Mouse (Mus musculus): ENCODE results near the gene Rb1. TPM values are rescaled to one million over a fixed set of nuclear protein-coding genes. Genes with fewer than 3 reads are reported as not detected.

Gene Rb1
- polyA plus RNA-seq, 1 experiment from 2014 or later, result 34.2 TPM

DNA sequence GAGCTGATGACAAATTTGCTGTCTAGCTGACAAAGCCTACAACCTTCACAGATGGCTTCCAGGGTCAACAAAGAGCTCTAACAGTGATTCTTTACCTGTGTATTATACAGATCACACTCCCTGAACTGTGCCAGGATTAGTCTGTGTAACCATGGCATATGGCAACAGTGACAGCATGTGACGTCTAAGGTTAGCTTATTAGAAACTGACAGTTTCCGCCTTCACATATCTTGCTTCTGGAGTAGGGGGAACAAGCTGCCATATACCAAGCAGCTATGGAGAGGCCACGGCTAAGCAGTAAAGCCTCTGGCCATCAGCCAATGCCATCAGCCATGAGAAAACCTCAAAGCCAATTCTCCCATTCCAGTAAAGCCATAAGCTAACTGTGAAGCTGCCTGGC, 99.3 kb downstream of the Rb1 start:
- Histone ChIP-seq H3K4me2 (replicated peaks) (no peak overlapping the region), H3K27me3 (no peaks in the 10 kb centered on the region), H3K4me3 (no peak overlapping the region), H3K36me3 (no peaks in the 10 kb centered on the region), H3K4me1 (no peaks in the 10 kb centered on the region), H3K9ac (no peak overlapping the region), H3K27ac (no peak overlapping the region), H3K9me3 (replicated peaks) (no peaks in the 10 kb centered on the region)
- ATAC-seq (ENCODE audit: low FRiP score), result no peak
- WGBS, result 76% methylated on average over 3 of the region's 3 CpGs

DNA sequence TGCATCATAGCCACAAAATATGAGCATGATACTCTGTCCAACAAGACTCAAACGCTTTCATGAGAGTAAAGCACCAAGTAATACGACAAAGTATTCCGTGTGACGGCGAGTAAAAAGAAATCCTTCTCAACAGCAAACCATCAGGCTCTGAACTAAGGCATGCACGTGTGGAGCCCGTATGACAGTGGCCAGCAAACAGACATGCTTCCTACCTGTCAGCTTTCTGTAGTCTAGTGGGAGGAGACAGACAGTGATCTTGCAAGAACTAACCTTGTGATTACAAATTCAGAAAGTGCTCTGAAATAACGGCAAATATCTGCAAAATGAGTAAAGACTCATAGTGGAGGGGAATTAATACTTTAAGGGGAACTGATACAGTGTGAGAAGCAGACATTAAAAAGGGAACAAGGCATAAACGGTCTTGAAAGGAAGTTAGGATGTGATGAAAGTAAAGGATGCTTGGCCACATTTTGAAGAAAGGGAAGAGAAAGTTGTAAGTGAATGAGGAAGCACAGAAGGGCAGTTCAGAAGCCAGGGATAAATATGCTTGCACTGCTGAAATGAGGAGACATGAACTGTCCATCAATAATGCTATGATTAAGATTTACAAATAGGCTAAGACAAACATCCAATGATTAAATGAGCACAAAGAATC, 103.2 kb downstream of the Rb1 start:
- Histone ChIP-seq H3K9me3 (replicated peaks) (no peaks in the 10 kb centered on the region), H3K27ac (no peak overlapping the region), H3K36me3 (no peaks in the 10 kb centered on the region), H3K4me3 (no peak overlapping the region), H3K4me2 (replicated peaks) (no peak overlapping the region), H3K4me1 (no peaks in the 10 kb centered on the region), H3K9ac (no peak overlapping the region), H3K27me3 (no peaks in the 10 kb centered on the region)
- 93% methylated on average over 9 of the region's 9 CpGs for WGBS
- ATAC-seq (ENCODE audit: low FRiP score), result no peak

DNA sequence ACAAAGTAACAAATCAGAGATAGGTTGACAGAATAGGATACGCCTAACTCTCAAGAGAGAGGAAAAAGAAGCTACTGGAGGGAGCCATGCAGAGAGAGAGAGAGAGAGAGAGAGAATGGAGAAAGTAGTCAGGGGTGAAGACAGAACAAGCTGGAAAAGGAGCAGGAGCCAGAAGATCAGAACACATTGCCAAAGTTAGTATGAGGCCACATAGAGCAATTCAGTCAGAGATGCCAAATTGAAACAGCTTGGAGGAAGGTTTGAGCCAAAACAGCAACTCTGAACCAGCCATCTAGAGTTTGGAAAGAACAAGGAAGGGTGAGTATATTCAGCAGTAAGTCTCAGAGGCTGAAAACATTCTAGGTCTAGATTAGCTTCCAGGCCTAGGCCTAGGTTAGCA, 108.6 kb downstream of the Rb1 start:
- Histone ChIP-seq H3K27me3 (no peaks in the 10 kb centered on the region), H3K4me2 (replicated peaks) (no peak overlapping the region), H3K4me1 (no peaks in the 10 kb centered on the region), H3K36me3 (peaks cover 17% of the 10 kb centered on the region), H3K9ac (no peak overlapping the region), H3K9me3 (replicated peaks) (no peaks in the 10 kb centered on the region), H3K4me3 (no peak overlapping the region), H3K27ac (no peak overlapping the region)
- 95% methylated on average over 1 of the region's 1 CpGs for WGBS
- ATAC-seq (ENCODE audit: low FRiP score), result no peak

DNA sequence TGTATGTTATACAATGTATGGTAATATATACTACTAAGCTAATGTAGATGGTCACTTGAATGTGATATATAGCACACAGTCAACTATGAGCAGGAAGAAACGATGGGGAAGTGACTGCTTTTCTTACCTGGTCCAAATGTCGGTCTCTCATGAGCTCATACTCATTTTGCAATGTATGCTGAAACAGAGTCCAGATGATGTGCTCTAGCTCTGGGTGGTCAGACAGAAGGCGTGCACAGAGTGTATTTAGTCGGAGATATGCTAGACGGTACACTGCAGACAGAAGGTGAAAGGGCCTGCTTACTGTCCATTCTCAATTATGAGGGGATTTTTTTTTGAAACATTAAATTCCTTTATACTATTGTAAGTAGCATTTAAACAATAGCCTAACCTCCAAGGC, 114.1 kb downstream of the Rb1 start:
- Histone ChIP-seq H3K9me3 (replicated peaks) (no peaks in the 10 kb centered on the region), H3K4me3 (no peak overlapping the region), H3K27ac (no peak overlapping the region), H3K36me3 (peaks cover 20% of the 10 kb centered on the region), H3K4me2 (replicated peaks) (no peak overlapping the region), H3K27me3 (no peaks in the 10 kb centered on the region), H3K4me1 (no peaks in the 10 kb centered on the region), H3K9ac (no peak overlapping the region)
- ATAC-seq (ENCODE audit: low FRiP score), result no peak
- WGBS, result 95% methylated on average over 5 of the region's 5 CpGs

DNA sequence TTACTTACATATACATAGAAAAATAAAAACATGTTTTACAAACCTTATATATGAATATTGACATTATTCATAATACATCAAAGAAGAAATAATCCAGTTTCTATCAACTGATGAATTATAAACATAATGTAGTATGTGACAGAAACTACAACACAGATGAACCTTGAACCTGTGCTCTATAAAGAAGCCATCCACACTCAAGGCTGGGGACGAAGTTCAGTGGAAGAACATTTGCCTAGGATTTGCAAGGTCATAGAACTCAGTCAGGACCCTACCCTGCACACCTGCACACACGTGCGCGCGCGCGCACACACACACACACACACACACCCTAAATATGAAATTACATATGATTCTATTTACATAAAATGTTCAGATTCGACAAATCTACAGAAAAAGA, 115.4 kb downstream of the Rb1 start:
- no peak for ATAC-seq (ENCODE audit: low FRiP score)
- no peak overlapping the region for H3K4me2 ChIP-seq (replicated peaks)
- no peak overlapping the region for H3K27ac ChIP-seq
- no peaks in the 10 kb centered on the region for H3K27me3 ChIP-seq
- no peaks in the 10 kb centered on the region for H3K9me3 ChIP-seq (replicated peaks)
- WGBS, result 96% methylated on average over 8 of the region's 8 CpGs
- H3K9ac ChIP-seq, result no peak overlapping the region
- peaks cover 19% of the 10 kb centered on the region for H3K36me3 ChIP-seq
- no peak overlapping the region for H3K4me3 ChIP-seq
- H3K4me1 ChIP-seq, result no peaks in the 10 kb centered on the region

DNA sequence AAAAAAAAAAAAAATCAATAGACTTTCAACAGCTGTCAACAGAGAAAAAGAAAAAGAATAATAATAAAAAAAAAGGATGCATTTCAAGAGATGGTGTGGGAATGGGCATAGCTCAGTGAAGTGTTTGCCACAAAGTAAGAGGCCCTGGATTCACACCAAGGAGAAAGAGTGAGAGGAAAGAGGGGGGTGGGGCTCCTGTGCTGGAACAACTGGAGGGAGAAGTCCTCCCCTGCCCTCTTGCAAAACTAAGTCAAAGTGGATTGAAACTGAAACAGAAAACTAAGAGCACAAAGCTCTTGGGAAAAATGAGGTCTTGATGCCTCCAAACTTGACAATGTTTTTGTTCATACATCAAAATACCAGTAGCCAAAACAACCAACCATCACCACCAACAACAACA, 116.4 kb downstream of the Rb1 start:
- no peak overlapping the region for H3K4me3 ChIP-seq
- H3K36me3 ChIP-seq, result peaks cover 14% of the 10 kb centered on the region; the same call in 1 of the 2 replicates
- no peak overlapping the region for H3K27ac ChIP-seq
- ATAC-seq (ENCODE audit: low FRiP score), result no peak
- H3K27me3 ChIP-seq, result no peaks in the 10 kb centered on the region
- no peaks in the 10 kb centered on the region for H3K4me1 ChIP-seq
- H3K9me3 ChIP-seq (replicated peaks), result no peaks in the 10 kb centered on the region
- no peak overlapping the region for H3K4me2 ChIP-seq (replicated peaks)
- H3K9ac ChIP-seq, result no peak overlapping the region

DNA sequence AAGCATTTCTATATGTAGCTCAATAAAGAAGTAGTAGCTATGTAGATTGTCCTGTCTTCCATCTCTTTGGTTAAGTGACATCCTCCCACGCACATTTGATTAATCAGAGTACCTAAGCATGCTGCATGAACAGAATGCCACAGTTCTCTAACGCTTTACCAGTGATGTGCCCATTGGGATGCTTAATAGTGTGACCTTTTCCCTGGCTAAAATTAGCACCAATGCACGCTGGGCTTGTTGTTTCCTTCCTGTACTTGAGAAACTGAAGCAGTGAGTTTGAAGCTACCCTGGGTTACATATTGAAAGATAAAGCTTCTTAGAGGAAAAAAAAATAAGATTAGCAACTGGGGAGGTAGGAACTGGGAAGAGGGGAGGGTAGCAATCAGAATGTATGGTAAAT, 121.6 kb downstream of the Rb1 start:
- no peak overlapping the region for H3K4me2 ChIP-seq (replicated peaks)
- H3K27ac ChIP-seq, result no peak overlapping the region
- no peak overlapping the region for H3K9ac ChIP-seq
- H3K4me1 ChIP-seq, result no peaks in the 10 kb centered on the region
- ATAC-seq (ENCODE audit: low FRiP score), result no peak
- H3K27me3 ChIP-seq, result no peaks in the 10 kb centered on the region
- 81% methylated on average over 3 of the region's 3 CpGs for WGBS
- no peak overlapping the region for H3K4me3 ChIP-seq
- no peaks in the 10 kb centered on the region for H3K9me3 ChIP-seq (replicated peaks)
- peaks cover 5% of the 10 kb centered on the region; the same call in 1 of the 2 replicates for H3K36me3 ChIP-seq

DNA sequence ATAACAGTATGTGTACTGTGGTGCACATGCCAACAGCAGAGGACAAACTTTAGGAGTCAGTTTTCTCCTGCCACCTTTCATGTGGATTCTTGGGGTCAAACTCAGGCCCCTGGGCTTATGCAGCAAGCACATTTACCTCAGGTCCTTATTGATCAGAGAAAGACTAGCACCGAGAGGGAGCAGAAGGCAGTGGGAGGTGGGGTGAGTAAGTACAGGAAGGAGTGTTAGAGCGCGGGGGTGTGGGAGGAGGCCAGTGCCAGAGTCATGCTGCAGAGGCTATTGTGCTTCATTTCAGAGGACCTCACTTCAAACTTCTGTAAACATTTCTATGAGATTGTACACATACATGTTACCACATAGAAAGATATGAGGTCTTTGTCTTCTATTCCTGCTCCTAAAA, 124.2 kb downstream of the Rb1 start:
- H3K9ac ChIP-seq, result no peak overlapping the region
- H3K36me3 ChIP-seq, result peaks cover 19% of the 10 kb centered on the region
- no peak overlapping the region for H3K4me3 ChIP-seq
- ATAC-seq (ENCODE audit: low FRiP score), result no peak
- no peaks in the 10 kb centered on the region for H3K9me3 ChIP-seq (replicated peaks)
- H3K27ac ChIP-seq, result no peak overlapping the region
- H3K27me3 ChIP-seq, result no peaks in the 10 kb centered on the region
- WGBS, result 81% methylated on average over 3 of the region's 3 CpGs
- no peaks in the 10 kb centered on the region for H3K4me1 ChIP-seq
- H3K4me2 ChIP-seq (replicated peaks), result no peak overlapping the region

DNA sequence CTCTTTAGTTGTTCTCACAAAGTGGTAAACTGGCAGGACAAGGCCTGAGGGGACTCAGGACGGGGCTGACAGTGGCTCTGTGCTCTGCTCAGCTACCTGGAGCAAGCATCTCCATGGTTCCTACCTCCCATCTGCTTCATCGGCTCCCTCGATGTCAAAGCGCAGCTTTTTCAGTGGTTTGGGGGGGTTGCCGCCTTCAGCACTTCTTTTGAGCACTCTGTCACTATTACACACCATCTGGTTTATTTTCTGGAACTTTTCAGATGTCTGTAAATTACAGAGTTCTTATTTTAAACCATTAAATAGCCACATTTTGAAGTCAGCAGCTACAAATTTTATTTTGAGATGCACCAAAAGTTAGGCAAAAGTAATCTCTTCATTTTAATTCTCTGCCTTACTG, 126.6 kb downstream of the Rb1 start:
- no peak for ATAC-seq (ENCODE audit: low FRiP score)
- Histone ChIP-seq H3K27ac (no peak overlapping the region), H3K4me3 (no peak overlapping the region), H3K9ac (no peak overlapping the region), H3K27me3 (no peaks in the 10 kb centered on the region), H3K4me1 (no peaks in the 10 kb centered on the region), H3K9me3 (replicated peaks) (no peaks in the 10 kb centered on the region), H3K4me2 (replicated peaks) (no peak overlapping the region), H3K36me3 (peaks cover 21% of the 10 kb centered on the region)
- 66% methylated on average over 5 of the region's 5 CpGs for WGBS

DNA sequence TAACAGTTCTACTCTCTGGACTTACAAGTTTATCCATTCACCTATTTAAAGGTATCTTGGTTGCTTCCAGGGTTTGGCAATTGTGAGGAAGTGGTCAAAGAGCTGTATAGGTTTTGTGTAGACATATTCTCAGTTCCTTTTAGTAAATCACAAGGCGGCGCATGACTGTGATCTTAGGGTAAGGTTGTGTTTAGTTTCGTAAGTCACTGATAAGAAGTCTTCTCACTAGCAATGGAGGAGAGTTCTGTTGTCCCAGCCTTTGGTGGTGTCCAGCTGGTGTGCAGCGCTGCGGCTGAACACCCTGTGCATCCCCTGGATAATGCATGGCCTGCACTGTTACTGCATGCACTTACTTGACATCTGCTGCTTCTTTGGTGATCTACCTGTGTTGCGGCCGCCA, 138.7 kb downstream of the Rb1 start:
- WGBS, result 89% methylated on average over 7 of the region's 7 CpGs
- Histone ChIP-seq H3K4me3 (no peak overlapping the region), H3K27me3 (no peaks in the 10 kb centered on the region), H3K9me3 (replicated peaks) (0 out of 2 replicates have a peak, but pooled peaks cover 4% of the 10 kb centered on the region), H3K9ac (no peak overlapping the region), H3K4me1 (no peaks in the 10 kb centered on the region), H3K27ac (no peak overlapping the region), H3K4me2 (replicated peaks) (no peak overlapping the region), H3K36me3 (peaks cover 43% of the 10 kb centered on the region)
- no peak for ATAC-seq (ENCODE audit: low FRiP score)

DNA sequence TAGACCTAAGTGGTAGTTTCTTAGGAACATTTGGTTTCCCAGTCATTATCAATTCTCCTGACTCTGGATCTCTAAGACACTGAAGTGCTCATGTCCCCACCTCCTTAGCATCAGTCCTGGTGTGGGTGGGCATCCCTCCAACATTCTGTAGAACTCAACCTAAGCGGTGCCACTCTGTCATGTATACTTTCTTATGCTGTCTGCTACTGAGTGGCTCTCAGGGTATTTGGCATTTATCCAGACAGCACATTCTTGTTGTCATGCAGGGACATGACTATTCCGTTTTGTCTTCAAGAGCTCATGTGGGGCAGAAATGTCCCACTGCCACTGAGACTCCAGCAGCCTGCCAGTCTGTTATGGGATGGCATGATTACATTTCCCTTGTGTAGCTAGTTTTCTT, 144.5 kb downstream of the Rb1 start:
- H3K27ac ChIP-seq, result no peak overlapping the region
- H3K4me3 ChIP-seq, result no peak overlapping the region
- H3K9me3 ChIP-seq (replicated peaks), result 0 out of 2 replicates have a peak, but pooled peaks cover 4% of the 10 kb centered on the region
- WGBS, result 53% methylated on average over 2 of the region's 2 CpGs
- H3K9ac ChIP-seq, result no peak overlapping the region
- no peaks in the 10 kb centered on the region for H3K27me3 ChIP-seq
- H3K4me1 ChIP-seq, result no peaks in the 10 kb centered on the region
- peaks cover 77% of the 10 kb centered on the region for H3K36me3 ChIP-seq
- no peak for ATAC-seq (ENCODE audit: low FRiP score)
- H3K4me2 ChIP-seq (replicated peaks), result no peak overlapping the region

DNA sequence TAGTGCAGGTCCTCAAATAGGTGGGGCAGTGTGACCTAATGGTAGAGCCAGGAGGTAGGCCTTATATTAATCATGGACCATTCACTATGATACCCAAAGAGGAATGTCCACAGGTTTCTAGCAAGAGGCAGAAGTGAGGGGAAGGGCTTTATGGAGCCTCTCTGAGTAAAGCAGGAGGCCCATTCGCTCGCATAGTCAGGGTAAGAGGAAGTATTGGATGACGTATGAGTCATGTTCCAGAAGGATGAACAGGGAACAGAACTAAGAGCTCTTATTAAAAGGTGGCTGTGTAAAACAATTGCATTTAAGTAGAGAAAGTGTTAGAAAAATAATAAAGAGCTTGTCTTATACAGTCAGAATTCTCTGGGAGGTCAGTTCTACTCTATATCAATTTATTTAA, 145.0 kb downstream of the Rb1 start:
- peaks cover 77% of the 10 kb centered on the region for H3K36me3 ChIP-seq
- H3K27me3 ChIP-seq, result no peaks in the 10 kb centered on the region
- H3K9ac ChIP-seq, result no peak overlapping the region
- H3K9me3 ChIP-seq (replicated peaks), result 0 out of 2 replicates have a peak, but pooled peaks cover 4% of the 10 kb centered on the region
- H3K27ac ChIP-seq, result no peak overlapping the region
- WGBS, result 80% methylated on average over 3 of the region's 3 CpGs
- no peak overlapping the region for H3K4me2 ChIP-seq (replicated peaks)
- no peak for ATAC-seq (ENCODE audit: low FRiP score)
- no peak overlapping the region for H3K4me3 ChIP-seq
- no peaks in the 10 kb centered on the region for H3K4me1 ChIP-seq

DNA sequence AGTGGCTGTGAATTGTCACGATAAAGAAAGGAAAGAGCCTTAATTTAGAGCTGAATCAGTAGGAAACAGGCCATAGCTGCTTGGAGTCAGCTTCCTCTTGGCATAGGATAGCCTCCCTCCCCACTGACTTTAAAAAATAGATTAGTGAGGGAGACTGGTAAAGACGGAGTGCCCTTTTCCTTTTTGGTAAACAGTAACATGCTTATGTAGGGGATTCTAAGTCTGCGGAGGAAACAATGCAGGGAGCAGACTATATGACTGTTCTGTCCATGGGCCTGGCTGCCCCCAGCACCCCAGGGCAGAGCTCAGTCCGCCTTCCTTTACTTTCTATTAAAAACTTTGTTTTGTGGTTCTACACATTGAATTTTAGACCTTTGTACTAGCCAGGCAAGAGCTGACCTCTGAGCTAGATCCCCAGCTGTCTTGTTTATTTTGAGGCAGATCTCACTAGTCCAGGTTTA, 146.4 kb downstream of the Rb1 start:
- Histone ChIP-seq H3K9ac (no peak overlapping the region), H3K4me3 (no peak overlapping the region), H3K27ac (no peak overlapping the region), H3K27me3 (no peaks in the 10 kb centered on the region), H3K4me1 (no peaks in the 10 kb centered on the region), H3K9me3 (replicated peaks) (no peaks in the 10 kb centered on the region), H3K36me3 (peaks cover 75% of the 10 kb centered on the region), H3K4me2 (replicated peaks) (no peak overlapping the region)
- no peak for ATAC-seq (ENCODE audit: low FRiP score)
- WGBS, result 87% methylated on average over 4 of the region's 4 CpGs

Data from hindbrain, embryonic 12.5 days (tissue).